Mouse (Mus musculus) limb, embryonic 12.5 days (tissue): ENCODE data around the gene Tmem30b. TPM values are rescaled to one million over a fixed set of nuclear protein-coding genes. Genes with fewer than 3 reads are reported as not detected.

Experiments used
- ATAC-seq: fragments of 200-750 bp; cut with Nextera tagmentation; 2 replicates; pipeline ENCODE4 v1.8.0; 2017; ENCODE audit warnings: low read depth, moderate TSS enrichment; ENCODE audit not compliant: insufficient number of reproducible peaks, insufficient read depth, low FRiP score, low TSS enrichment
- H3K27ac ChIP-seq: fragments of 300-500 bp; sonication (generic); 2 replicates; pipeline ENCODE4 v1.5.1; 2016; ENCODE audit warnings: mild to moderate bottlenecking, moderate library complexity
- H3K27me3 ChIP-seq: fragments of 300-500 bp; sonication (generic); 2 replicates; pipeline ENCODE4 v1.6.1; 2016; ENCODE audit warnings: mild to moderate bottlenecking, moderate library complexity
- H3K36me3 ChIP-seq: fragments of 300-500 bp; sonication (generic); 2 replicates; pipeline ENCODE4 v1.6.1; 2016; ENCODE audit warnings: mild to moderate bottlenecking, moderate library complexity
- H3K4me1 ChIP-seq: fragments of 300-500 bp; sonication (generic); replicated peaks from 2 replicates; pipeline ENCODE4 v1.6.1; 2016
- H3K4me2 ChIP-seq: fragments of 300-500 bp; sonication (generic); 2 replicates; pipeline ENCODE4 v1.6.1; 2016; ENCODE audit warnings: mild to moderate bottlenecking, moderate library complexity
- H3K4me3 ChIP-seq: fragments of 300-500 bp; sonication (generic); replicated peaks from 2 replicates; pipeline ENCODE4 v1.5.1; 2016; ENCODE audit warnings: mild to moderate bottlenecking
- H3K9ac ChIP-seq: fragments of 300-500 bp; sonication (generic); replicated peaks from 2 replicates; pipeline ENCODE4 v1.6.1; 2016; ENCODE audit warnings: mild to moderate bottlenecking, moderate library complexity
- H3K9me3 ChIP-seq: fragments of 300-500 bp; sonication (generic); 2 replicates; pipeline ENCODE4 v1.6.1; 2016; ENCODE audit warnings: mild to moderate bottlenecking, moderate library complexity
- WGBS: fragments of 180-500 bp; shearing (Covaris S2); methylation state at CpG from one replicate; pipeline ENCODE4 v1.1.7; 2016; 5-methylcytosine and 5-hydroxymethylcytosine counted together
- polyA plus RNA-seq: library from polyadenylated mRNA; unstranded; fragments of >200 nt; fragmentation: Nextera tagmentation; extraction: Ambion mirVana; gene quantifications from 2 replicates; pipeline ENCODE4 v1.2.1, GENCODE M21; 2016

Gene Tmem30b
- polyA plus RNA-seq, result 21.4 and 27.9 TPM in 2 replicates

GRCm38 (mm10) chr12:73546086-73546711 is at the start of gene Tmem30b:
Gene Tmem30b (minus strand): TSS chr12:73546392.
- 3% methylated on average over 56 of the region's 61 CpGs for WGBS
- Histone ChIP-seq H3K36me3 (no peaks in the 10 kb centered on the region), H3K27ac (peak within 1 kb of the TSS; percentile 85), H3K27me3 (peaks cover 70% of the 10 kb centered on the region), H3K9ac (peak within 1 kb of the TSS; percentile 74), H3K4me1 (peaks cover 64% of the 10 kb centered on the region), H3K9me3 (no peaks in the 10 kb centered on the region), H3K4me3 (peak within 1 kb of the TSS; percentile 53), H3K4me2 (peak within 1 kb of the TSS; percentile 72)
- ATAC-seq, result peak; percentile 44; the same call in 1 of the 2 replicates

GRCm38 (mm10) chr12:73595226-73595625 is 49.0 kb upstream of the Tmem30b start:
- no peak overlapping the region for H3K4me2 ChIP-seq

GRCm38 (mm10) chr12:73594177-73594745 is 48.1 kb upstream of the Tmem30b start:
- no peaks in the 10 kb centered on the region for H3K36me3 ChIP-seq
- no peak for ATAC-seq
- H3K4me3 ChIP-seq, result no peak overlapping the region
- no peak overlapping the region for H3K9ac ChIP-seq
- H3K27ac ChIP-seq, result no peak overlapping the region
- 0 out of 2 replicates have a peak, but pooled peaks cover 3% of the 10 kb centered on the region for H3K27me3 ChIP-seq
- no peak overlapping the region for H3K4me2 ChIP-seq
- 88% methylated on average over 9 of the region's 9 CpGs for WGBS
- H3K4me1 ChIP-seq, result peaks cover 3% of the 10 kb centered on the region; the same call in 1 of the 2 replicates
- H3K9me3 ChIP-seq, result no peaks in the 10 kb centered on the region

More at GRCm38 (mm10) chr12:73595226-73595625, 49.0 kb upstream of the Tmem30b start:
- no peak for ATAC-seq
- Histone ChIP-seq H3K9ac (no peak overlapping the region), H3K4me3 (no peak overlapping the region), H3K27ac (no peak overlapping the region), H3K9me3 (no peaks in the 10 kb centered on the region), H3K36me3 (no peaks in the 10 kb centered on the region), H3K4me1 (peaks cover 3% of the 10 kb centered on the region; the same call in 1 of the 2 replicates), H3K27me3 (0 out of 2 replicates have a peak, but pooled peaks cover 3% of the 10 kb centered on the region)
- WGBS, result 53% methylated on average over 8 of the region's 8 CpGs

- Histone ChIP-seq H3K9ac (no peak overlapping the region), H3K4me3 (no peak overlapping the region), H3K27ac (no peak overlapping the region), H3K9me3 (no peaks in the 10 kb centered on the region), H3K36me3 (no peaks in the 10 kb centered on the region), H3K27me3 (0 out of 2 replicates have a peak, but pooled peaks cover 3% of the 10 kb centered on the region), H3K4me2 (no peak overlapping the region), H3K4me1 (no peaks in the 10 kb centered on the region; the same call in 1 of the 2 replicates)
- no peak for ATAC-seq
- WGBS, result 78% methylated on average over 12 of the region's 12 CpGs
These were observed 47.0 kb upstream of the Tmem30b start for GRCm38 (mm10) chr12:73593021-73593798.

GRCm38 (mm10) chr12:73591625-73592024 is 45.4 kb upstream of the Tmem30b start:
- H3K4me1 ChIP-seq, result no peaks in the 10 kb centered on the region
- peaks cover 8% of the 10 kb centered on the region for H3K27me3 ChIP-seq
- no peak overlapping the region for H3K9ac ChIP-seq
- H3K4me2 ChIP-seq, result no peak overlapping the region
- no peaks in the 10 kb centered on the region for H3K9me3 ChIP-seq
- no peak for ATAC-seq
- WGBS, result 68% methylated on average over 8 of the region's 11 CpGs
- H3K36me3 ChIP-seq, result no peaks in the 10 kb centered on the region
- no peak overlapping the region for H3K4me3 ChIP-seq
- no peak overlapping the region for H3K27ac ChIP-seq

GRCm38 (mm10) chr12:73590627-73591276 is 44.6 kb upstream of the Tmem30b start:
- no peaks in the 10 kb centered on the region for H3K36me3 ChIP-seq
- H3K4me1 ChIP-seq, result peaks cover 6% of the 10 kb centered on the region
- ATAC-seq, result no peak
- no peak overlapping the region for H3K27ac ChIP-seq
- H3K9me3 ChIP-seq, result no peaks in the 10 kb centered on the region
- no peak overlapping the region for H3K4me2 ChIP-seq
- H3K27me3 ChIP-seq, result peaks cover 14% of the 10 kb centered on the region
- no peak overlapping the region for H3K4me3 ChIP-seq
- H3K9ac ChIP-seq, result no peak overlapping the region
- 88% methylated on average over 15 of the region's 15 CpGs for WGBS

GRCm38 (mm10) chr12:73587262-73587661 is 41.1 kb upstream of the Tmem30b start:
- H3K4me3 ChIP-seq, result no peak overlapping the region
- H3K4me2 ChIP-seq, result 0 out of 2 replicates have a peak overlapping the region, but pooled peaks have one; percentile 17
- H3K9me3 ChIP-seq, result no peaks in the 10 kb centered on the region
- H3K9ac ChIP-seq, result no peak overlapping the region
- peaks cover 18% of the 10 kb centered on the region for H3K4me1 ChIP-seq
- WGBS, result 56% methylated on average over 3 of the region's 3 CpGs
- H3K27ac ChIP-seq, result no peak overlapping the region
- no peaks in the 10 kb centered on the region for H3K36me3 ChIP-seq
- ATAC-seq, result no peak
- H3K27me3 ChIP-seq, result peaks cover 40% of the 10 kb centered on the region

- whole genome bisulfite sequencing, result 2% methylated on average over 7 of the region's 7 CpGs
- peak overlapping the region; percentile 91 for H3K4me2 ChIP-seq
- no peak overlapping the region for H3K27ac ChIP-seq
- no peak for ATAC-seq
- no peak overlapping the region for H3K9ac ChIP-seq
- H3K36me3 ChIP-seq, result no peaks in the 10 kb centered on the region
- H3K27me3 ChIP-seq, result peaks cover 50% of the 10 kb centered on the region
- H3K4me1 ChIP-seq, result peaks cover 18% of the 10 kb centered on the region
- H3K4me3 ChIP-seq, result peak overlapping the region; percentile 69
- no peaks in the 10 kb centered on the region for H3K9me3 ChIP-seq
These were observed 39.7 kb upstream of the Tmem30b start for GRCm38 (mm10) chr12:73585850-73586249.

- H3K27me3 ChIP-seq, result peaks cover 55% of the 10 kb centered on the region
- H3K36me3 ChIP-seq, result no peaks in the 10 kb centered on the region
- peak overlapping the region; percentile 69 for H3K9ac ChIP-seq
- peak; percentile 60 for ATAC-seq
- under 1% methylated on average over 33 of the region's 33 CpGs for WGBS
- H3K27ac ChIP-seq, result no peak overlapping the region; the same call in 1 of the 2 replicates
- no peaks in the 10 kb centered on the region for H3K9me3 ChIP-seq
- peaks cover 18% of the 10 kb centered on the region for H3K4me1 ChIP-seq
- peak overlapping the region; percentile 91 for H3K4me2 ChIP-seq
- peak overlapping the region; percentile 69 for H3K4me3 ChIP-seq
These were observed 39.1 kb upstream of the Tmem30b start for GRCm38 (mm10) chr12:73585241-73585801.

- H3K27ac ChIP-seq, result peak within 1 kb of the TSS; percentile 36; the same call in 1 of the 2 replicates
- under 1% methylated on average over 57 of the region's 61 CpGs for WGBS
- peaks cover 18% of the 10 kb centered on the region for H3K4me1 ChIP-seq
- peaks cover 60% of the 10 kb centered on the region for H3K27me3 ChIP-seq
- H3K9me3 ChIP-seq, result no peaks in the 10 kb centered on the region
- peak within 1 kb of the TSS; percentile 69 for H3K9ac ChIP-seq
- H3K36me3 ChIP-seq, result no peaks in the 10 kb centered on the region
- peak; percentile 86 for ATAC-seq
- H3K4me3 ChIP-seq, result peak within 1 kb of the TSS; percentile 69
- H3K4me2 ChIP-seq, result peak within 1 kb of the TSS; percentile 91
These were observed 38.5 kb upstream of the Tmem30b start, which contains the start of gene Prkch for GRCm38 (mm10) chr12:73584610-73585240. Gene Prkch (plus strand): TSS chr12:73584796.
